Mouse (Mus musculus): ENCODE results near the gene Itga6.

DNA sequence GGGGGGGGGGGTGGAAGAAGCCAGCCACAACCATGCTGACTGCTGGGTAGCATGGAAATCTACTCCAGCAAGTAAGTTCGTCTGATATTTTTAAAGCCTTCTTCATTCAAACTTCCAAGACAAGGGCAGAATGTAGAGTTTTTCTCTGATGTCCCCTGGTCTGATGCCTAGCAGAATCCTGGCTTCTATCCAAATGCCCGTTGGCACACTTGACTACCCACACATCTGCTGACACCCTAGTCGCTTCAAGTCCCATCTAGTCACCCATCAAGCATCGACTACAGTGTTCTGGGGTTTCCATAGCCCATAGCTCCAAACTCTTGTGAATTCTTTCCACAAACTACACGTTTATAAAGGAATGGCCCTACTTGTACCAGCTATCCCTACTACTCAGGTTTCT is 36.5 kb upstream of the Itga6 start:
- TF ChIP-seq POLR2A (IDR thresholded peaks at IDR 0.05; ENCODE audit: low read depth, low read length) (no peak), CTCF (IDR thresholded peaks at IDR 0.05; ENCODE audit: borderline replicate concordance, insufficient read depth, low read length) (no peak)
